Mouse (Mus musculus) ES-E14 (cell line): ENCODE results near the gene Cpxm2. TPM values are rescaled to one million over a fixed set of nuclear protein-coding genes. Genes with fewer than 3 reads are reported as not detected.

Experiments used
- DNase-seq: peaks from one replicate; pipeline ENCODE4 v3.0.0-alpha.2; 2013; ENCODE audit warnings: low read depth, low spot score
- H3K27ac ChIP-seq: 2 replicates; pipeline ENCODE4 v1.5.1; 2012; ENCODE audit warnings: low read depth, mild to moderate bottlenecking, low read length, moderate library complexity, mixed read lengths; ENCODE audit not compliant: poor library complexity, insufficient read depth, severe bottlenecking
- H3K36me3 ChIP-seq: 2 replicates; pipeline ENCODE4 v1.6.1; 2012; ENCODE audit warnings: mild to moderate bottlenecking, low read length, moderate library complexity, mixed read lengths; ENCODE audit not compliant: control insufficient read depth, poor library complexity, insufficient read depth, severe bottlenecking
- H3K4me1 ChIP-seq, 2 experiments: fragments of 150-350 bp in 1 of 2; sonication (generic) in 1 of 2; 2 replicates each; pipeline ENCODE4 v1.6.1; 2012; ENCODE audit warnings: low read length in 2 of 2, mild to moderate bottlenecking in 1 of 2, mixed read lengths in 1 of 2; ENCODE audit not compliant: control insufficient read depth in 2 of 2, insufficient read depth in 2 of 2, poor library complexity in 1 of 2
- H3K4me3 ChIP-seq, 2 experiments: fragments of 150-350 bp in 1 of 2; sonication (generic) in 1 of 2; 2 replicates each; pipeline ENCODE4 v1.5.1; 2012; ENCODE audit warnings: low read length in 2 of 2, low read depth in 1 of 2, mild to moderate bottlenecking in 1 of 2, mixed read lengths in 1 of 2; ENCODE audit not compliant: insufficient read depth in 1 of 2, poor library complexity in 1 of 2, severe bottlenecking in 1 of 2
- H3K9ac ChIP-seq: 2 replicates; pipeline ENCODE4 v1.6.1; 2012; ENCODE audit warnings: low read depth, mild to moderate bottlenecking, low read length, mixed read lengths; ENCODE audit not compliant: poor library complexity, insufficient read depth, severe bottlenecking
- H3K9me3 ChIP-seq: fragments of 150-350 bp; sonication (generic); 2 replicates; pipeline ENCODE4 v1.6.1; 2012; ENCODE audit warnings: low read depth, mild to moderate bottlenecking, low read length; ENCODE audit not compliant: control insufficient read depth, insufficient read depth
- CHD2 ChIP-seq: IDR thresholded peaks from 2 replicates; pipeline ENCODE4 v1.6.1; 2014; ENCODE audit warnings: mild to moderate bottlenecking, low read depth, low read length, inconsistent platforms
- HCFC1 ChIP-seq: IDR thresholded peaks from 2 replicates; pipeline ENCODE4 v1.6.1; 2012; ENCODE audit warnings: low read length, inconsistent platforms, borderline replicate concordance; ENCODE audit not compliant: insufficient read depth
- MAFK ChIP-seq: IDR thresholded peaks from 2 replicates; pipeline ENCODE4 v1.6.1; 2014; ENCODE audit warnings: mild to moderate bottlenecking, low read depth, low read length, inconsistent platforms; ENCODE audit not compliant: insufficient read depth
- ZC3H11A ChIP-seq: IDR thresholded peaks from 2 replicates; pipeline ENCODE4 v1.6.1; 2012; ENCODE audit warnings: low read depth, mild to moderate bottlenecking, inconsistent platforms, low read length, borderline replicate concordance
- ZNF384 ChIP-seq: IDR thresholded peaks from 2 replicates; pipeline ENCODE4 v1.6.1; 2012; ENCODE audit warnings: low read depth, low read length, inconsistent platforms
- in situ Hi-C, 2 experiments: fragments of 600-800 bp; cut with MboI; formaldehyde crosslinking; loops; one replicate each; pipeline ENCODE4 v1.15.1; 2025; ENCODE audit warnings: low sequenced_read_pairs in 2 of 2, inconsistent platforms in 1 of 2; ENCODE audit not compliant: unreplicated experiment in 2 of 2
- total RNA-seq: library from RNA; depleted of rRNA; stranded (reverse); fragments of 300-350 nt; gene quantifications from 2 replicates; pipeline ENCODE4 v1.2.3, GENCODE M21; 2012

Gene Cpxm2
- total RNA-seq, 1 experiment, result 0.76 TPM

- TF ChIP-seq MAFK (no peak), CHD2 (no peak), ZC3H11A (no peak), ZNF384 (no peak), HCFC1 (no peak)
- DNase-seq, result no peak
- Histone ChIP-seq H3K27ac (no peak overlapping the region), H3K4me3 (no peak overlapping the region), H3K9me3 (no peaks in the 10 kb centered on the region), H3K36me3 (no peaks in the 10 kb centered on the region), H3K9ac (no peak overlapping the region), H3K4me1 (no peaks in the 10 kb centered on the region)
- in situ Hi-C loops, result no loop called here
Observed at GRCm38 (mm10) chr7:132031940-132032531, 122.5 kb downstream of the Cpxm2 start.

DNA sequence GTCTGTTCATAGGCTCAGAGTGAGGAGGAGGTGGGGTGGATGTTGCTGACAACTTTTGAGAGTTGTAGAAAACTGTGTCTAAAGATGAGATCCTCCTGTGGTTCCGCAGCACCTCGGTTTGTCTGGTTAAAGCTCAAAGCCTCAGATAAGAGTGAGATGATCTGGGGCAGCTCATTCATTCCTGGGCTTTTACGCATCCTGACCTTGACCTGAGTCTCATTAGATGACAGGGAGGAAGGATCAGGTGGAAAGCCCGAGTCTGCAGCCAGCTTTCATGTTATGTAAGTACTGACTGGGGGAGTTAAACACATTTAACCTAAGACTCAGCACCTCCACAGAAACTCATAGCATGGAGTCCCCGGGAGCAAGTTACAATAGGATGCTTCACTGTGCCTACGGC lies 127.9 kb downstream of the Cpxm2 start:
- TF ChIP-seq ZC3H11A, result no peak
- no peak for TF ChIP-seq HCFC1
- no peak for TF ChIP-seq MAFK
- no peak for TF ChIP-seq CHD2
- no peak for TF ChIP-seq ZNF384
- in situ Hi-C loops, result no loop called here
- Histone ChIP-seq H3K9me3 (no peaks in the 10 kb centered on the region), H3K27ac (no peak overlapping the region), H3K36me3 (no peaks in the 10 kb centered on the region), H3K9ac (no peak overlapping the region), H3K4me3 (no peak overlapping the region), H3K4me1 (peaks cover 0 to 6% of the 10 kb centered on the region in 2 experiments; a peak in 1 of 4 replicates)
- DNase-seq, result no peak

GRCm38 (mm10) chr7:132025591-132025990 lies 128.9 kb downstream of the Cpxm2 start:
- TF ChIP-seq ZNF384, result no peak
- no peak for TF ChIP-seq MAFK
- no peak for TF ChIP-seq ZC3H11A
- TF ChIP-seq CHD2, result no peak
- no peak for TF ChIP-seq HCFC1
- no peak for DNase-seq
- in situ Hi-C loops, result no loop called here
- Histone ChIP-seq H3K4me3 (no peak overlapping the region), H3K27ac (no peak overlapping the region), H3K4me1 (peaks cover 0 to 6% of the 10 kb centered on the region in 2 experiments; a peak in 1 of 4 replicates), H3K36me3 (no peaks in the 10 kb centered on the region), H3K9me3 (no peaks in the 10 kb centered on the region), H3K9ac (no peak overlapping the region)

GRCm38 (mm10) chr7:132015933-132016332 lies 138.6 kb downstream of the Cpxm2 start:
- TF ChIP-seq HCFC1 (no peak), CHD2 (no peak), ZNF384 (no peak), ZC3H11A (no peak), MAFK (no peak)
- in situ Hi-C loops, result no loop called here
- H3K9me3 ChIP-seq, result no peaks in the 10 kb centered on the region
- no peak for DNase-seq
- H3K27ac ChIP-seq, result no peak overlapping the region
- no peaks in the 10 kb centered on the region; the same call in 1 of the 2 replicates for H3K36me3 ChIP-seq
- H3K9ac ChIP-seq, result no peak overlapping the region
- H3K4me3 ChIP-seq, result no peak overlapping the region
- H3K4me1 ChIP-seq, result no peaks in the 10 kb centered on the region

DNA sequence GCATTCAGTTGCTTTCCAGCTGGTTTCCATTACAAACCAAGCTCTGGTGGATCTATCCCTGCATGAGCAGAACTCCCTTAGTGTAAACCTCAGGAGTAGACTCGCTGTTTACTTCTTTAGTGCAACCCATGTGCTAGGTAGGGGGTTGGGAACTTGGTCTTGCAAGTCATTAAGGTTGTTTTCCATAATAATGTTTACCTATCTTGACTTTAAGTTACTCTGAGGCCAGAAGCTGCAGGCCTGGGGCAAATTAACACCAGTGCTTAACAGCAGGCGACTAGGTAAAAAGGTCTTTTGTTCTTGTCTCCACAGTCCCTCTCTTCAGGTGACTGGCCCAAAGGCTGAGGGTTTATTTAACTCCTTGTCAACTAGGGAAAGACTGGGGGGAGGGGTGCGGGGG lies 139.3 kb downstream of the Cpxm2 start:
- TF ChIP-seq ZNF384, result no peak
- no peak for TF ChIP-seq CHD2
- TF ChIP-seq MAFK, result no peak
- no peak for TF ChIP-seq HCFC1
- no peak for TF ChIP-seq ZC3H11A
- in situ Hi-C loops, result no loop called here
- Histone ChIP-seq H3K27ac (no peak overlapping the region), H3K9ac (no peak overlapping the region), H3K4me3 (no peak overlapping the region), H3K36me3 (no peaks in the 10 kb centered on the region; the same call in 1 of the 2 replicates), H3K9me3 (no peaks in the 10 kb centered on the region), H3K4me1 (no peaks in the 10 kb centered on the region)
- peak; percentile 47 for DNase-seq
